Mouse (Mus musculus): ENCODE results near the gene Nutf2. TPM values are rescaled to one million over a fixed set of nuclear protein-coding genes. Genes with fewer than 3 reads are reported as not detected.

The Nutf2 gene
- total RNA-seq, 1 experiment: 242 TPM

DNA sequence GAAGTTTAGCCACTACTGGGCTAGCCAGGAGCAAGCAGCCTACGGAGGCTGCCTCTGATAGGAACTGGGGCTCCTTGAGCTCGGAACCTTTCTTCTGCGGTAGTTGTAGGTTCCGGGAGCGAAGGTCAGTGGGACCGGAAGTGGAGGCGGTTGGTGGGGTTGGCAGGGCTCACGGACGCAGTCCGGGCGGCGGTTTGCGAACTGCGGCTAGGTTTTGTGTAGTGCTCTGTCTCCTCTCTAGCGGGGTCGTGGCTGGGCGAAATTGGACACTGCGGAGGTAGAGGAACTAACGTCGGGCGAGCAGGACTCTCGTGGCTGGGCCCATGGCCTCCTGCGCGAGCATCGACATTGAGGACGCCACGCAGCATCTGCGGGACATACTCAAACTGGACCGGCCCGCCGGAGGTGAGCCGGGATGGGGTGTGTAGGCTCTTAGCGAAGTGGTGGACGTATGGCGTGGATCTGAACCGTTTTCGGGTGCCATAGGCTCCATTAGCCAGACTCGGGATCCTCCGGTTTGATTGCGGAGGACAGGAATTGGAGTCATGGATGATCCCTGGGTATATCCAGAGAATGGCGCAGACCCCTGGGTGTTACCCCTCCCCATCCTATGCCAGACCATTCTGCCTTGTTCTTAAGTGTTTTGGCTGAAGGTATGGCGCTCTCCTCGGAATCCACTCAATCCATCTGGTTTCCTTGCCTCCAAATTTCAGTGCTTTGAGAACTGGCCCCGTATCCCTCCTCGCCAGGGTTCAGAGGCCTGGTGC is 20.6 kb downstream of the Nutf2 start, which contains the start of gene Edc4:
Gene Edc4, plus strand, starts transcription at position 128 of the 767 bp plus-strand sequence.
- Histone ChIP-seq H3K9me3 (ENCODE audit: control insufficient read depth, insufficient read depth, low read depth, low read length) (no peaks in the 10 kb centered on the region), H3K36me3 (ENCODE audit: control insufficient read depth, insufficient read depth, low read length, poor library complexity, severe bottlenecking) (peaks cover 27% of the 10 kb centered on the region), H3K4me1 (ENCODE audit: control insufficient read depth in 2 of 2, insufficient read depth in 2 of 2, low read length in 2 of 2, poor library complexity in 1 of 2) (peaks cover 4 to 6% of the 10 kb centered on the region in 2 experiments; a peak in 2 of 4 replicates), H3K9ac (ENCODE audit: insufficient read depth, low read depth, low read length, poor library complexity, severe bottlenecking) (peak within 1 kb of the TSS; percentile 88), H3K27ac (ENCODE audit: insufficient read depth, low read depth, low read length, poor library complexity, severe bottlenecking) (no peak within 1 kb of the TSS), H3K4me3 (ENCODE audit: insufficient read depth in 1 of 2, low read depth in 1 of 2, low read length in 2 of 2, poor library complexity in 1 of 2, severe bottlenecking in 1 of 2) (peak within 1 kb of the TSS; percentile 80 to 86)
- TF ChIP-seq CHD2 (IDR thresholded peaks at IDR 0.05; ENCODE audit: low read depth, low read length): no peak
- no peak for TF ChIP-seq ZNF384 (IDR thresholded peaks at IDR 0.05; ENCODE audit: low read depth, low read length)
- TF ChIP-seq HCFC1 (IDR thresholded peaks at IDR 0.05; ENCODE audit: borderline replicate concordance, insufficient read depth, low read length): peak; percentile 88
- no peak for TF ChIP-seq MAFK (IDR thresholded peaks at IDR 0.05; ENCODE audit: insufficient read depth, low read depth, low read length)
- TF ChIP-seq ZC3H11A (IDR thresholded peaks at IDR 0.05; ENCODE audit: borderline replicate concordance, low read depth, low read length): no peak
- peak; percentile 81 for DNase-seq (ENCODE audit: low read depth, low spot score)
- in situ Hi-C loops (cut with MboI; ENCODE audit: low sequenced_read_pairs in 2 of 2, unreplicated experiment in 2 of 2): no loop called here

DNA sequence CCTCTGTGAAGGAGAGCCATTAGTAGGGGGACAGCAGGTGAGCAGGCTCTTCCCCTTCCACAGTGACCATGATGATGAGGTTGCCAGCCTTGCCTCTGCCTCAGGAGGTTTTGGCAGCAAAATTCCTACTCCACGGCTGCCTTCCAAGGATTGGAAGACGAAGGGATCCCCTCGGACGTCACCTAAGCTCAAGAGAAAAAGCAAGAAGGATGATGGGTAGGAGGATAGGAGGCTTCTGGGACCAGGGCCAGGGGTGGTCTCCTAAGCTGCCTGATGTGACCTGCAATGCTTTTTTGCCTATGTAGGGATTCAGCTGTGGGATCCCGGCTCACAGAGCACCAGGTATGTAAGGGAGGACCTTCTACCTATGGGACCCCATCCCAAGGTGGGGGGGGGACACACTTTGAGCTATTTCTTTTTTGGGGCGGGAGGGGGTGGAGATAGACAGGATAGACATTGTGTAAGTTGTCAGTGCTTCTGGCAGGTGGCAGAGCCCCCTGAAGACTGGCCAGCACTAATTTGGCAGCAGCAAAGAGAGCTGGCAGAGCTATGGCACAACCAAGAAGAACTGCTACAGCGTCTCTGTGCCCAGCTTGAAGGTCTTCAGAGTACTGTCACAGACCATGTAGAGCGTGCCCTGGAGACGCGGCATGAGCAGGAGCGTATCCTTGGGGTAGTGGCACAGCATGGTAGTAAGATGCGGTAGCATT is 29.5 kb downstream of the Nutf2 start:
- H3K27ac ChIP-seq (ENCODE audit: insufficient read depth, low read depth, low read length, poor library complexity, severe bottlenecking): no peak overlapping the region
- in situ Hi-C loops (cut with MboI; ENCODE audit: low sequenced_read_pairs in 2 of 2, unreplicated experiment in 2 of 2): no loop called here
- H3K9me3 ChIP-seq (ENCODE audit: control insufficient read depth, insufficient read depth, low read depth, low read length): no peaks in the 10 kb centered on the region
- peaks cover 65% of the 10 kb centered on the region for H3K36me3 ChIP-seq (ENCODE audit: control insufficient read depth, insufficient read depth, low read length, poor library complexity, severe bottlenecking)
- H3K9ac ChIP-seq (ENCODE audit: insufficient read depth, low read depth, low read length, poor library complexity, severe bottlenecking): no peak overlapping the region
- DNase-seq (ENCODE audit: low read depth, low spot score): no peak
- peaks cover 0 to 10% of the 10 kb centered on the region in 2 experiments; a peak in 1 of 4 replicates for H3K4me1 ChIP-seq (ENCODE audit: control insufficient read depth in 2 of 2, insufficient read depth in 2 of 2, low read length in 2 of 2, poor library complexity in 1 of 2)
- TF ChIP-seq HCFC1 (IDR thresholded peaks at IDR 0.05; ENCODE audit: borderline replicate concordance, insufficient read depth, low read length) (no peak), ZNF384 (IDR thresholded peaks at IDR 0.05; ENCODE audit: low read depth, low read length) (no peak), ZC3H11A (IDR thresholded peaks at IDR 0.05; ENCODE audit: borderline replicate concordance, low read depth, low read length) (no peak), CHD2 (IDR thresholded peaks at IDR 0.05; ENCODE audit: low read depth, low read length) (no peak), MAFK (IDR thresholded peaks at IDR 0.05; ENCODE audit: insufficient read depth, low read depth, low read length) (no peak)
- no peak overlapping the region for H3K4me3 ChIP-seq (ENCODE audit: insufficient read depth in 1 of 2, low read depth in 1 of 2, low read length in 2 of 2, poor library complexity in 1 of 2, severe bottlenecking in 1 of 2)

DNA sequence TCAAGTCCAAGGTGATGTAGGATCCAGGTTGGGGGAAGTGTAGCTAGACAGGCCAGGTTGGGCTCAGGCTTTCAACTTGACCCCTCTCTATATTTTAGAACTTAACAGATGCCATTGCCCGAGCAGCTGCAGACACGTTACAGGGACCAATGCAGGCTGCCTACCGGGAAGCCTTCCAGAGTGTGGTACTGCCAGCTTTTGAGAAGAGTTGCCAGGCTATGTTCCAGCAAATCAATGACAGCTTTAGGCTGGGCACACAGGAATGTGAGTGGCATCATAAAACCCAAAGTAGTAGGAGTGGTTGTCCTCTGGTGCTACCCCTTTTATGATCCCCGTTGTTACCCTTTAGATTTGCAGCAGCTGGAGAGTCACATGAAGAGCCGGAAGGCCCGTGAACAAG is 30.5 kb downstream of the Nutf2 start:
- no peak overlapping the region for H3K27ac ChIP-seq (ENCODE audit: insufficient read depth, low read depth, low read length, poor library complexity, severe bottlenecking)
- no peak overlapping the region for H3K9ac ChIP-seq (ENCODE audit: insufficient read depth, low read depth, low read length, poor library complexity, severe bottlenecking)
- in situ Hi-C loops (cut with MboI; ENCODE audit: low sequenced_read_pairs in 2 of 2, unreplicated experiment in 2 of 2): no loop called here
- no peak overlapping the region for H3K4me3 ChIP-seq (ENCODE audit: insufficient read depth in 1 of 2, low read depth in 1 of 2, low read length in 2 of 2, poor library complexity in 1 of 2, severe bottlenecking in 1 of 2)
- no peak for DNase-seq (ENCODE audit: low read depth, low spot score)
- no peaks in the 10 kb centered on the region for H3K9me3 ChIP-seq (ENCODE audit: control insufficient read depth, insufficient read depth, low read depth, low read length)
- peaks cover 0 to 10% of the 10 kb centered on the region in 2 experiments; a peak in 1 of 4 replicates for H3K4me1 ChIP-seq (ENCODE audit: control insufficient read depth in 2 of 2, insufficient read depth in 2 of 2, low read length in 2 of 2, poor library complexity in 1 of 2)
- TF ChIP-seq ZNF384 (IDR thresholded peaks at IDR 0.05; ENCODE audit: low read depth, low read length) (no peak), CHD2 (IDR thresholded peaks at IDR 0.05; ENCODE audit: low read depth, low read length) (no peak), ZC3H11A (IDR thresholded peaks at IDR 0.05; ENCODE audit: borderline replicate concordance, low read depth, low read length) (no peak)
- peaks cover 59% of the 10 kb centered on the region for H3K36me3 ChIP-seq (ENCODE audit: control insufficient read depth, insufficient read depth, low read length, poor library complexity, severe bottlenecking)

DNA sequence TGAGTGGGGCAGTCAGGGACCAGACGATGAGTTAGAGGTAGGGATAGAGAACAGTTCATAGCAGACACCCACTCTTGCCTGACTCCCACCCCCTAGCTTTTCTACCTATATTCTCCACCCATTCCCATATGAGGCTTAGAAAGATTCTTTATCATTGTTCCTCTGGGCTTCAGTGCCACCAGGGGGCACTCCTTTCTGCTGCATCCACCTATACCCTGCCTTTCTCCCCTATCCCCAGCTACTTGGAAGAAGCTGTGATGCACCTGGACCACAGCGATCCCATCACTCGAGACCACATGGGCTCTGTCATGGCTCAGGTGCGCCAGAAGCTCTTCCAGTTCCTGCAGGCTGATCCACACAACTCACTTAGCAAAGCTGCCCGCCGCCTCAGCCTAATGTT is 32.1 kb downstream of the Nutf2 start:
- Histone ChIP-seq H3K4me1 (ENCODE audit: control insufficient read depth in 2 of 2, insufficient read depth in 2 of 2, low read length in 2 of 2, poor library complexity in 1 of 2) (peaks cover 0 to 10% of the 10 kb centered on the region in 2 experiments; a peak in 1 of 4 replicates), H3K4me3 (ENCODE audit: insufficient read depth in 1 of 2, low read depth in 1 of 2, low read length in 2 of 2, poor library complexity in 1 of 2, severe bottlenecking in 1 of 2) (no peak overlapping the region), H3K36me3 (ENCODE audit: control insufficient read depth, insufficient read depth, low read length, poor library complexity, severe bottlenecking) (peaks cover 43% of the 10 kb centered on the region), H3K27ac (ENCODE audit: insufficient read depth, low read depth, low read length, poor library complexity, severe bottlenecking) (no peak overlapping the region), H3K9me3 (ENCODE audit: control insufficient read depth, insufficient read depth, low read depth, low read length) (no peaks in the 10 kb centered on the region), H3K9ac (ENCODE audit: insufficient read depth, low read depth, low read length, poor library complexity, severe bottlenecking) (no peak overlapping the region)
- peak; percentile 27 for DNase-seq (ENCODE audit: low read depth, low spot score)
- in situ Hi-C loops (cut with MboI; ENCODE audit: low sequenced_read_pairs in 2 of 2, unreplicated experiment in 2 of 2): no loop called here
- TF ChIP-seq CHD2 (IDR thresholded peaks at IDR 0.05; ENCODE audit: low read depth, low read length) (no peak), ZC3H11A (IDR thresholded peaks at IDR 0.05; ENCODE audit: borderline replicate concordance, low read depth, low read length) (no peak), ZNF384 (IDR thresholded peaks at IDR 0.05; ENCODE audit: low read depth, low read length) (no peak)

Data from ES-E14 (cell line).